Mouse (Mus musculus): ENCODE data around the gene Cryzl2. TPM values are rescaled to one million over a fixed set of nuclear protein-coding genes. Genes with fewer than 3 reads are reported as not detected.

Cryzl2 gene
- total RNA-seq, 4 experiments from 2014 or later: 5.0 to 12.2 (median 9.4) TPM

GRCm38 (mm10) chr1:157524775-157525174, 66.4 kb downstream of the Cryzl2 start:
- DNase-seq (ENCODE audit: low spot score in 2 of 2): no peak

- no peak for DNase-seq (ENCODE audit: low spot score in 2 of 2)
Measured at GRCm38 (mm10) chr1:157525692-157526354, 67.4 kb downstream of the Cryzl2 start.

- DNase-seq (ENCODE audit: low spot score in 2 of 2): no peak
Measured at GRCm38 (mm10) chr1:157526625-157527024, 68.2 kb downstream of the Cryzl2 start.

GRCm38 (mm10) chr1:157532826-157533460, 74.6 kb downstream of the Cryzl2 start:
- no peak for DNase-seq (ENCODE audit: low spot score in 2 of 2)

GRCm38 (mm10) chr1:157535571-157535970, 77.2 kb downstream of the Cryzl2 start:
- DNase-seq (ENCODE audit: low spot score in 2 of 2): no peak

- peak in 1 of 2 experiments; percentile 60 for DNase-seq (ENCODE audit: low spot score in 2 of 2)
Measured at GRCm38 (mm10) chr1:157536471-157536870, 78.1 kb downstream of the Cryzl2 start.

GRCm38 (mm10) chr1:157537636-157538035, 79.3 kb downstream of the Cryzl2 start:
- DNase-seq (ENCODE audit: low spot score in 2 of 2): no peak

Other genes starting within 250 kb of the Cryzl2 start
- 10 to 100 TPM; 75.9 to 93.0 (median 84.7) TPM for gene Rasal2, start 46.0 kb upstream of the Cryzl2 start, total RNA-seq (2022)
- under 1 TPM; 0.31 to 0.54 (median 0.41) TPM for gene Sec16b, start 48.2 kb downstream of the Cryzl2 start, total RNA-seq (2022)

Measured in layer of hippocampus, adult 8-10 months (tissue).